Mouse (Mus musculus) cerebellum, postnatal 10 days (tissue): ENCODE measurements around the gene Arhgef19.

ENCODE experiments used
- DNase-seq, 2 experiments: peaks; one replicate each; pipeline ENCODE4 v3.0.0; 2021; ENCODE audit warnings: mixed read lengths in 2 of 2

The Arhgef19 gene

GRCm38 (mm10) chr4:141238492-141239387 is 559 bp upstream of the Arhgef19 start:
- no peak for DNase-seq

- DNase-seq: peak in 1 of 2 experiments; percentile 9
Observed at GRCm38 (mm10) chr4:141240617-141241016, 1.3 kb downstream of the Arhgef19 start.

GRCm38 (mm10) chr4:141241861-141242260 is 2.6 kb downstream of the Arhgef19 start:
- DNase-seq: no peak

- DNase-seq: peak; percentile 23 to 35
Observed at GRCm38 (mm10) chr4:141242651-141243241, 3.4 kb downstream of the Arhgef19 start.

GRCm38 (mm10) chr4:141243636-141244035 is 4.3 kb downstream of the Arhgef19 start:
- no peak for DNase-seq

- DNase-seq: peak; percentile 20 to 42
Observed at GRCm38 (mm10) chr4:141244401-141244800, 5.1 kb downstream of the Arhgef19 start.

- DNase-seq: peak; percentile 89 to 92
Observed at GRCm38 (mm10) chr4:141244931-141245425, 5.7 kb downstream of the Arhgef19 start.

- DNase-seq: peak; percentile 56 to 57
Observed at GRCm38 (mm10) chr4:141246089-141246997, 7.0 kb downstream of the Arhgef19 start.

GRCm38 (mm10) chr4:141246998-141247350 is 7.7 kb downstream of the Arhgef19 start:
- DNase-seq: peak in 1 of 2 experiments; percentile 42

DNA sequence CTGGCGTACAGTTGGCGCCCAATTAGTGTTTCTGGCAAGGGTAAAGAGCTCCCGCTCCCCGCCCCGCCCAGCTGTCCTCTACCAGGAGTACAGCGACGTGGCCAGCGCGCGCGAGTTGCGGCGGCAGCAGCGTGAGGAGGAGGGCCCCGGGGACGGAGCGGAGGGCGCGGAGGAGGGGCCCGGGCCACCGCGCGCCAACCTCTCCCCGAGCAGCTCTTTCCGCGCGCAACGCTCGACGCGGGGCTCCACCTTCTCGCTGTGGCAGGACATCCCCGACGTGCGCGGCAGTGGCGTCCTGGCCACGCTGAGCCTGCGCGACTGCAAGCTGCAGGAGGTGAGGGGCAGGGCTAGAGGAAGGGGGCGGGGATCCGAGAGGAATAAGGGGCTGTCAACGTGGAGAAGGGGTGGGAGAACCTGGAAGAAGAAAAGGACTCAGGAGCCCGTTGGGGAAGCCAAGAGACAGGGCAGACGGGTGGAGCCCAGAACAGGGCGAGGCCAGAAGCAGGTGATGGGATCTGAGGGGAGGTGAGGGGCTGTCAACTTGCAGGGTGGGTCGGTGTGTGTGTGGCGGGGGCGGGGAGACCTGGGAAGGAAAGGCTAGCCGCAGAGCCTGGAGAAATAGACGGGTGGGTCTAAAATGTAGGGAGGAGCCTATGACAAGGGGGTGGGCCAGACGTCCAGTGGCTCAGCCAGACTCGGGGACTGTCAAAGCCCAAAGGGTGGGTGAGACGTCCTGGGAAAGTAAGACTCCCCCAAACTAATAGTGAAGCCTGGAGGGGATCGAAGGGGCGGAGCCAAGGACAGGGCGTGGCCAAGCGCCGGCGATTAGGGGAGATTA is 8.7 kb downstream of the Arhgef19 start:
- DNase-seq: peak; percentile 71 to 76

DNA sequence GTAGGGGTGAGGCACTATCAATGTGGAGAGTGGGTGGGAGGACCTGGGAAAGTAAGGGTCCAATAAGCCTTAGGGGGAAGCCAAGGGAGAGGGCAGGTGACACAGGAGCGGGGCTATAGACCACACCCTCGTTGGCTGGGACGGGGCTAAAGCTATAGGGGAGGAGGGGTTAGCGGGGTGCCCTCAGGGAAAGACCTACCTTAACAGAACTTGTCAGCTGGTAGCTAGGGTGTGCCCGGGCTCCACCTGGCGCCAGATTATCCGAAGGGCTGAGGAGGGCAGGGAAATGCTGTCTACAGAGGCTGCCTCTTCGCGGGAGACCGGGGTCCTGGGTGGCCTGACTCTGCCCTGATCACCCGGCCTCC is 9.3 kb downstream of the Arhgef19 start:
- DNase-seq: peak in 1 of 2 experiments; percentile 9

GRCm38 (mm10) chr4:141249383-141249782 is 10.1 kb downstream of the Arhgef19 start:
- DNase-seq: no peak

DNA sequence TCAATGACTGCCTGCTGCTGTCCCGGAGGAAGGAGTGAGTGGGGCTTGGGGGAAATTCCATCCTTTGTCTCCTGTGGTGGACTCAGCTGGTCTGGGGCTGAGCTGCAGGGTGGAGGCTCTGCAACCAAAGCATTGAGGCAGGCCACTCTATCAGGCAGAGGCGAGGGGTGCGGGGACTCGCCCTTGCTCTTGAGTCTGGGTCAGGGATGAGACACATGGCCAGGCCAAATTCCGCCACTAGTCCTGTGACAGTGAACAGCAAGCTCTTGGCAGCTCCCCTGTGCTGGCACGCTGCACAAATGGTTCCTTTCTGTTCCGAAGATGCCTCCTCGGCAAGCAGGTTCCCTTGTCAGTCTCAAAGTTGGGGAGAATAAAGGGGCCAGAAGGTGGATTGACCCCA is 11.8 kb downstream of the Arhgef19 start:
- peak; percentile 80 to 83 for DNase-seq

DNA sequence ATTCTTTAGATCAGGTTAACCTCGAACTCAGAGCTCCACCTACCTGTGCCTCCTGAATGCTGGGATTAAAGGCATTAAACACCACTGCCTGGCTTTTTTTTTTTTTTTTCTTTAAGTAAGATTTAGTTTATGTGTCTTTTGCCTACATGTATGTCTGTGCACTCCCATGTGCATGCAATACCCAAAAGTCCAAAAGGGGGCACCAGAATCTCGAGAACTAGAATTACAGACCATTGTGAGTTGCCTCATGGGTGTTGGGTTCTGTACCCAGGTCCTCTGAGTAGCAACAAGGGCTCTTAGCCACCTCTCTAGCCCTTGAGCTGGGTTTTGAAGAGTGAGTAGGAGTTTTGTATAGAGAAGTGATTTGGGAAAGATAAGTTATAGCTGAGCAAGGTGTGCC is 13.3 kb downstream of the Arhgef19 start:
- no peak for DNase-seq

- peak; percentile 81 to 88 for DNase-seq
Observed at GRCm38 (mm10) chr4:141254234-141254633, 14.9 kb downstream of the Arhgef19 start.

- DNase-seq: no peak
Observed at GRCm38 (mm10) chr4:141257440-141257839, 18.1 kb downstream of the Arhgef19 start.

GRCm38 (mm10) chr4:141259413-141259812 is 20.1 kb downstream of the Arhgef19 start:
- no peak for DNase-seq

DNA sequence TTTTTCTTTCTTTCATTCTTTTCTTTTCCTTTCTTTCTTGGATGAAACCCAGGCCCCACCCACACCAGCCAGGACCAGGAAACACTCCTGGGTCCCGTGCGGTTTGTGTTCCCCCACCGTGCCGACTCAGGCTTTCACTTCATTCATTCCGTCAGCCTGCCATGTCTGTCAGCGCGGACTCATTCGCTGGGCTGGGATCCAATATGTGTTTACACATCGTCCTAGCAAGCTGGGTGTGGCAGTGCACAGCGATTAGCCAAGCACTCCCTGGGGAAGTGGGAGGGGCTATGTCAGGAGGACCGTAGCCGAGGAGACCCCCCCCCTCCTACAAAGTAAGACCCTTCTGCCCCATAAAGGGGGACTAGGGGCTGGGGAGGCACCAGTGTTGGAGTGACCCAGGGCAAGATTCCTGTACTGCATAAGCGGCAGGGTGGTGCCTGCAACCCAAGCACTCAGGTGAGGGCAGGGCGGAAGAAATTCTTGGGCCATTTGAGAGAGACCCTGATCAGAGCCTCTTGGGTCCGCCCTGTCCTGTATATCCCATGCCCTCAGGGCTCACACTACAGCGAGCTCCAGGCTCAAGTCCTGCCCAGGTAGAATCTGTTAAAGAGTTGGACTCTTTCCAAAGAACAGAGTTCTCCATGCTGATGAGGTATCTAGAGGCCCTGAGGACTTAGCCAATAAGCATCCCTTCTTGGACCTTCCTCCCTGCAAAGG is 20.9 kb downstream of the Arhgef19 start:
- DNase-seq: no peak

DNA sequence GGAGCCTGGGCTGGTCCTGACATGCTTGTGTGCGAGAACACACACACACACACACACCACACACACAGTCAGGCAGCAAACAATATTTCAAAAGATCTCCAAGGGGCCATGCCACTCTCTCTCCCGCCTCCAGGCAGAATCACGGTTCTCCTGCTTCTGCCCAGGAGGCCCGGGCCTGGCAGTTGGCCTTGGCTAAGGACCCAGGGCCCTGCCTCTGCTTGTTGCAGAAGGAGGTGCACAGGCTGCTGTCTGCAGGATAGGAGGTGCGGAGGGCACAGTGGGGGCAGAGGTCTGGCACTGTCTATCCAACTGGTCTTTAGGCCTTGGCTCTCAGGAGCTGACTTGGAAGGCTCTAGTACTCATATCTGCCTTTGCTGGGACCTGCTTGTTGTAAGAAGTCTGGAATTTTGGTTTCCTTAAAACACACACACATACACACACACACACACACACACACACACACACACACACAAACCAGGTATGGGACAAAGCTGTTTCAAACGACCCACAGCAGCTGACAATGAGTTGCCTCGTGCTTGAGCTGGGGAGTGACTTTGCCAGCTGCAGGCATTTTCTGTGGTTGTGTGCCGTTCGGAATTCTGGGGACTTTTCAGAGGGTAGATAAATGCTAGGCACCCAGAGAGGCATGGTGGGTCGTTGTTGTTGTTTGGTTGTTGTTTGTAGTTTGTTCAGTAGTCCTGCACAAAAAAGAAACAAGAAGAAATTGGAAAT is 23.8 kb downstream of the Arhgef19 start:
- no peak for DNase-seq

DNA sequence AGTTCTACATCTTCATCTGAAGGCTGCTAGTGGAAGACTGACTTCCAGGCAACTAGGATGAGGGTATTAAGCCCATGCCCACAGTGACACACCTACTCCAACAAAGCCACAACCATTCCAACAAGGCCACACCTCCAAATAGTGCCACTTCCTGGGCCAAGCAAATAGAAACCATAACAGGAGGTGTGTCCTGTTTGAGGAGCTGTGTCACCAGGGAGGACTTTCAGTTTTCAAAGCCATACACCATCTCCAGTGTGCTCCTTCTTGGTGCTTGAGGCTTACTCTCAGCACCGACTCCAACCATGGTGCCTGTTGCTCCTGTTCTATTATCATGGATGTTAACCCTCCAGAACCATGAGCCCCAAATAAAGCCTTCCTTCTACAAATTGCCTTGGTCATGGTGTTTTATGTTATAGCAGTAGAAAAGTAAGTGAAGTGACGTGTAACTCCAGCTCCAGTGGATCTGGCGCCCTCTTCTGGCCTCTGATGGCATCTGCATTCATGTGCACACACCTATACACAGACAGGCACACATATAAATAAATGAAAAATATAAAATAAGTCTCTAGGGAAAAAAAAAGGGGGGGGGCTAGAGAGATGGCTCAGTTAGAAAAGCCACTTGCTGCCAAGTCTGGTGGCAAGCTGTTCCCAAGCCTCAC is 26.8 kb downstream of the Arhgef19 start:
- DNase-seq: no peak
